Mouse (Mus musculus): ENCODE data around the gene Gata2. TPM values are rescaled to one million over a fixed set of nuclear protein-coding genes. Genes with fewer than 3 reads are reported as not detected.

Gata2 gene
- total RNA-seq, 2 experiments from 2014 or later: 4.4 to 6.3 TPM

Other genes starting within 250 kb of the Gata2 start
- gene H1fx, start 212.3 kb upstream of the Gata2 start, total RNA-seq (2021): 1 to 10 TPM; 1.5 to 3.5 TPM
- gene Rab7, start 148.6 kb upstream of the Gata2 start, total RNA-seq (2021): 100 to 1,000 TPM; 265 to 292 TPM
- 10 to 100 TPM; 67.1 to 71.0 TPM for gene Rpn1, start 109.4 kb upstream of the Gata2 start, total RNA-seq (2021)
- gene Dnajb8, start 28.4 kb downstream of the Gata2 start, total RNA-seq (2021): not detected